Mouse (Mus musculus): ENCODE data around the gene AC109138.7.

- TF ChIP-seq CTCF (IDR thresholded peaks at IDR 0.05; ENCODE audit: extremely low read depth, insufficient read depth, insufficient read length, insufficient replicate concordance) (no peak), POLR2A (IDR thresholded peaks at IDR 0.05; ENCODE audit: low read depth, low read length) (no peak)
Observed at GRCm38 (mm10) chr19:4211891-4212588, 2.1 kb upstream of the AC109138.7 start.

Data from spleen, adult 2 months (tissue).